Mouse (Mus musculus) limb, embryonic 13.5 days (tissue): ENCODE data around the gene Tspan9. TPM values are rescaled to one million over a fixed set of nuclear protein-coding genes. Genes with fewer than 3 reads are reported as not detected.

Source experiments
- ATAC-seq: fragments of 200-750 bp; cut with Nextera tagmentation; 2 replicates; pipeline ENCODE4 v1.8.0; 2017; ENCODE audit warnings: low read depth, moderate number of reproducible peaks, moderate TSS enrichment; ENCODE audit not compliant: low FRiP score
- H3K27ac ChIP-seq: fragments of 300-500 bp; sonication (generic); 2 replicates; pipeline ENCODE4 v1.5.1; 2015; ENCODE audit warnings: inconsistent platforms, mild to moderate bottlenecking, moderate library complexity
- H3K27me3 ChIP-seq: fragments of 300-500 bp; sonication (generic); 2 replicates; pipeline ENCODE4 v1.6.1; 2015; ENCODE audit warnings: mild to moderate bottlenecking, inconsistent platforms
- H3K36me3 ChIP-seq: fragments of 300-500 bp; sonication (generic); 2 replicates; pipeline ENCODE4 v1.6.1; 2015; ENCODE audit warnings: inconsistent platforms, mild to moderate bottlenecking, moderate library complexity
- H3K4me1 ChIP-seq: fragments of 300-500 bp; sonication (generic); 2 replicates; pipeline ENCODE4 v1.6.1; 2015; ENCODE audit warnings: inconsistent platforms
- H3K4me2 ChIP-seq: fragments of 300-500 bp; sonication (generic); replicated peaks from 2 replicates; pipeline ENCODE4 v1.6.1; 2015; ENCODE audit warnings: inconsistent platforms, mild to moderate bottlenecking, moderate library complexity
- H3K4me3 ChIP-seq: fragments of 300-500 bp; sonication (generic); 2 replicates; pipeline ENCODE4 v1.5.1; 2015; ENCODE audit warnings: moderate library complexity, mild to moderate bottlenecking, inconsistent platforms
- H3K9ac ChIP-seq: fragments of 300-500 bp; sonication (generic); 2 replicates; pipeline ENCODE4 v1.6.1; 2015; ENCODE audit warnings: mild to moderate bottlenecking, inconsistent platforms
- H3K9me3 ChIP-seq: fragments of 300-500 bp; sonication (generic); 2 replicates; pipeline ENCODE4 v1.6.1; 2016; ENCODE audit warnings: inconsistent platforms
- WGBS: fragments of 180-500 bp; shearing (Covaris S2); methylation state at CpG from one replicate; pipeline ENCODE4 v1.1.7; 2015; 5-methylcytosine and 5-hydroxymethylcytosine counted together
- polyA plus RNA-seq: library from polyadenylated mRNA; unstranded; fragments of >200 nt; fragmentation: Nextera tagmentation; extraction: Ambion mirVana; gene quantifications from 2 replicates; pipeline ENCODE4 v1.2.1, GENCODE M21; 2015

Tspan9 gene
- polyA plus RNA-seq, 1 experiment from 2014 or later = 125 TPM

- Histone ChIP-seq H3K4me3 (no peak overlapping the region), H3K9ac (no peak overlapping the region), H3K9me3 (no peaks in the 10 kb centered on the region), H3K27ac (no peak overlapping the region), H3K27me3 (peaks cover 15% of the 10 kb centered on the region), H3K4me1 (peaks cover 72% of the 10 kb centered on the region), H3K36me3 (no peaks in the 10 kb centered on the region), H3K4me2 (0 out of 2 replicates have a peak overlapping the region, but pooled peaks have one; percentile 7)
- WGBS = 66% methylated on average over 2 of the region's 2 CpGs
- ATAC-seq = no peak
Measured at GRCm38 (mm10) chr6:128031584-128031983, 111.8 kb downstream of the Tspan9 start.

GRCm38 (mm10) chr6:128031096-128031495, 112.3 kb downstream of the Tspan9 start:
- no peak overlapping the region for H3K9ac ChIP-seq
- H3K9me3 ChIP-seq = no peaks in the 10 kb centered on the region
- H3K4me3 ChIP-seq = no peak overlapping the region
- no peak overlapping the region for H3K27ac ChIP-seq
- no peaks in the 10 kb centered on the region for H3K36me3 ChIP-seq
- peak overlapping the region; percentile 7; the same call in 1 of the 2 replicates for H3K4me2 ChIP-seq
- H3K4me1 ChIP-seq = peaks cover 67% of the 10 kb centered on the region
- 71% methylated on average over 4 of the region's 4 CpGs for WGBS
- H3K27me3 ChIP-seq = peaks cover 15% of the 10 kb centered on the region
- no peak for ATAC-seq

DNA sequence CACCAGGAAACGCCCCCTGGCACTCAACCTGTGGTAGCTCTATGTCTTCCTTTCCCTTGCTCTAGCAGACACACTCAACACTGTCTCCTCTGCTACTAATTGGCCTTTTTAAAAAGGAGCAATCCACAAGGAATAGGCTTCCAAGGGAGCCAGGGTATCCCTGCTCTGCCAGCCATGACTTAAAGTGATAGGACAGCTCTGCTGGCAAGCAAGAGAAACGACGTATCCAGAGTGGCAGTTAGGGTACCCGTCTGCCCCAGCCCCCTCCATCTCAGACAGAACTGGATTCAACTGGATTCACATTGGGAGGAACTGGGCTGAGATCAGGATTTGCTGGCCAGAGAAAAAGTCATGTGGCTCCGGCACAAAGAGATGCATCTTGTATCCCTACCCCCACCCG, 112.9 kb downstream of the Tspan9 start:
- no peaks in the 10 kb centered on the region for H3K36me3 ChIP-seq
- ATAC-seq = no peak
- 86% methylated on average over 6 of the region's 6 CpGs for WGBS

GRCm38 (mm10) chr6:128029517-128030348, 113.7 kb downstream of the Tspan9 start:
- peaks cover 15% of the 10 kb centered on the region for H3K27me3 ChIP-seq
- peaks cover 66% of the 10 kb centered on the region for H3K4me1 ChIP-seq
- H3K36me3 ChIP-seq = no peaks in the 10 kb centered on the region
- 86% methylated on average over 9 of the region's 9 CpGs for WGBS
- no peak overlapping the region for H3K4me2 ChIP-seq
- no peak overlapping the region for H3K27ac ChIP-seq
- ATAC-seq = no peak
- no peak overlapping the region for H3K4me3 ChIP-seq
- no peaks in the 10 kb centered on the region for H3K9me3 ChIP-seq
- no peak overlapping the region for H3K9ac ChIP-seq

More for the DNA sequence above, 112.9 kb downstream of the Tspan9 start:
- Histone ChIP-seq H3K4me2 (no peak overlapping the region), H3K27me3 (peaks cover 15% of the 10 kb centered on the region), H3K4me3 (no peak overlapping the region), H3K4me1 (peaks cover 66% of the 10 kb centered on the region), H3K27ac (no peak overlapping the region), H3K9ac (no peak overlapping the region), H3K9me3 (no peaks in the 10 kb centered on the region)

DNA sequence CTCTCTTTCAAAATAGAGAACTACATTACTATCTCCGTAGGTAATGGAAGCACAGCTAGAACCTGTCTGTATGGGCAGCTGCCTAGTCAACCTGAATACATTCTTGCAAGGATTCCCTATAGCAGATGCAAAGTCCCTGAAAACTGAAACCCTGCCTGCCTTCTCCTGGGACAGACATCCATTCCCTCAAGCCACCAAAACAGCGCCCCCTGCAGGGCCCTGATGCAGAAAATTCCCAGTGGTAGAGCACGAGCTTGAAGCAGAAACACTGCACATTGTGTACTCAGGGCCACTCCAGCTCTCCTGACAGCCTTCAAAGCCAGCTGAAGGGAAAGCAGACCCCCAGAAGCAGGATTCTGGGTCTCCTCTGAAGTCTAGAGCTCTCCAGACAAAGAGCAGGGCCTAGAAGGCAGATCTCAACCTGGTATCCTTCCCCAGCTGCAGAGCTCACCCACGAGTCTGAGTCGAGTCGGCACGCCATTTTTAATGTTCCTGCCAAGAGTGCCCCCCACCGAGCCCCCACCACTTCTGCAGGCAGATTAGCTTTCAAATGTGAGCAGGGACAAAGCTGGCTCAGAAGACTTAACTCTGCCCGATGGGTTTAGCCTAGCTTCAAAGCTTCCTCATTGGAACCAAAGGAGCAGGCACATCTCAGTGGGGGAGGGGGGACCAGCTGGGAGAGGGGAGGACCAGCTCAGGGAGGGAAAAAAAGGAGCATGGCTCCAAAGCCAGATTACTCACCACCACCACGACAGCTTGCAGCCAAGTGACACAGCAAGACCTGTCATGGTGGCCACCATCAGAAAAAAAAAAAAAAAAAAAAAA, 115.1 kb downstream of the Tspan9 start:
- Histone ChIP-seq H3K9me3 (no peaks in the 10 kb centered on the region), H3K36me3 (no peaks in the 10 kb centered on the region), H3K4me3 (no peak overlapping the region), H3K4me2 (no peak overlapping the region), H3K27ac (no peak overlapping the region; the same call in 1 of the 2 replicates), H3K27me3 (peaks cover 9% of the 10 kb centered on the region), H3K9ac (no peak overlapping the region), H3K4me1 (peaks cover 59% of the 10 kb centered on the region)
- WGBS = 30% methylated on average over 10 of the region's 10 CpGs
- 0 out of 2 replicates have a peak, but pooled peaks have one; percentile 12 for ATAC-seq

- Histone ChIP-seq H3K9ac (no peak overlapping the region), H3K27ac (no peak overlapping the region), H3K9me3 (no peaks in the 10 kb centered on the region), H3K4me2 (no peak overlapping the region), H3K36me3 (no peaks in the 10 kb centered on the region), H3K27me3 (no peaks in the 10 kb centered on the region), H3K4me3 (no peak overlapping the region), H3K4me1 (peaks cover 68% of the 10 kb centered on the region)
- no peak for ATAC-seq
- WGBS = 88% methylated on average over 8 of the region's 8 CpGs
Measured at GRCm38 (mm10) chr6:128025997-128026396, 117.4 kb downstream of the Tspan9 start.

DNA sequence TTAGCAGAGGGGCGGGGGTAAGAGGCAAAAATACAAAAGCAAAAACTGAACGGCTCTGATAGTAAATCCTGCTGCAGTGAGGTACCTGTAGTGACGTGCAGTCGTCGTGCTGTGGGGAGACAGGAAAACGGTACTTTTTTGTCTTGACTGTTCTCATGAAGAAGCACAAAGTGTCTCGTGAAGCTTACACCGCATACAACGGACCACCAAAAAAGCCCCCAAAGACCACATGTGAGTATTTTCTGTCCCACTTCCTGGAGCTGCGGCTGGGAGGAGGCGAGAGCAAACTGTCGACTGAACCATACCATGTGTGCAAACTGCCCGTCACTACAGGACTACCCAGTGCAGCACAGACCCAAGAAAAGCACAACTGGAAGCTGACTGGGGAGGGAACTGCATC, 117.8 kb downstream of the Tspan9 start:
- Histone ChIP-seq H3K36me3 (no peaks in the 10 kb centered on the region), H3K4me2 (no peak overlapping the region), H3K4me1 (peaks cover 71% of the 10 kb centered on the region), H3K27ac (no peak overlapping the region), H3K9ac (no peak overlapping the region), H3K4me3 (no peak overlapping the region), H3K9me3 (no peaks in the 10 kb centered on the region), H3K27me3 (no peaks in the 10 kb centered on the region)
- ATAC-seq = no peak
- WGBS = 56% methylated on average over 13 of the region's 13 CpGs

DNA sequence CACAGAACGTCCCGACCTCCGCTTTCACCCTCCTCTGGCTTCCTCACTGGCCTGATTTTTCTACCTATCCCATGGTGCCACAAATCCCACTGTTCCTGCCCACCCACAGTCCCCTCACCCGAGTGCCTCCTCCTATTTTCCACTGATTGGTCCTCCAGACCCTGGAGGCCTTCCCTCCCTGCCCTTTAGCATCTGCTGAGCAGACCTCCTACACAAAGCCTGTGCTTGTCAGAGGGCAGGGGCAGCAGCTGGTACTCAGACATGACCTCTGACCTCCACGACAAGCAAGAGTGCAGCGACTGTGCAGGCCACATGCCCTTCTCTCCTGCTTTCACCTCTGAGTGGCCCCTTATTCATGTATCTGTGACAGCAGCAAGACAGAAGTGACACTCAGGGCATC, 121.2 kb downstream of the Tspan9 start:
- H3K4me3 ChIP-seq = no peak overlapping the region
- no peak overlapping the region for H3K4me2 ChIP-seq
- 0 out of 2 replicates have a peak, but pooled peaks have one; percentile 10 for ATAC-seq
- no peak overlapping the region; the same call in 1 of the 2 replicates for H3K27ac ChIP-seq
- no peak overlapping the region; the same call in 1 of the 2 replicates for H3K9ac ChIP-seq
- H3K27me3 ChIP-seq = no peaks in the 10 kb centered on the region
- H3K4me1 ChIP-seq = peaks cover 56% of the 10 kb centered on the region
- no peaks in the 10 kb centered on the region; the same call in 1 of the 2 replicates for H3K36me3 ChIP-seq
- 27% methylated on average over 6 of the region's 6 CpGs for WGBS
- no peaks in the 10 kb centered on the region for H3K9me3 ChIP-seq

GRCm38 (mm10) chr6:128021931-128022202, 121.5 kb downstream of the Tspan9 start:
- Histone ChIP-seq H3K36me3 (no peaks in the 10 kb centered on the region; the same call in 1 of the 2 replicates), H3K4me1 (peaks cover 56% of the 10 kb centered on the region), H3K9me3 (no peaks in the 10 kb centered on the region), H3K27ac (no peak overlapping the region), H3K4me3 (no peak overlapping the region), H3K27me3 (no peaks in the 10 kb centered on the region), H3K4me2 (no peak overlapping the region), H3K9ac (no peak overlapping the region)
- WGBS = 50% methylated on average over 5 of the region's 5 CpGs
- ATAC-seq = 0 out of 2 replicates have a peak, but pooled peaks have one; percentile 25

GRCm38 (mm10) chr6:128021106-128021930, 122.1 kb downstream of the Tspan9 start:
- H3K4me1 ChIP-seq = peaks cover 58% of the 10 kb centered on the region
- no peaks in the 10 kb centered on the region for H3K27me3 ChIP-seq
- no peaks in the 10 kb centered on the region; the same call in 1 of the 2 replicates for H3K36me3 ChIP-seq
- H3K4me2 ChIP-seq = no peak overlapping the region
- no peak overlapping the region for H3K9ac ChIP-seq
- no peaks in the 10 kb centered on the region for H3K9me3 ChIP-seq
- WGBS = 23% methylated on average over 7 of the region's 10 CpGs
- no peak overlapping the region for H3K4me3 ChIP-seq
- ATAC-seq = peak; percentile 19; the same call in 1 of the 2 replicates
- no peak overlapping the region for H3K27ac ChIP-seq

GRCm38 (mm10) chr6:128020521-128021057, 122.8 kb downstream of the Tspan9 start:
- Histone ChIP-seq H3K4me2 (peak overlapping the region; percentile 17; the same call in 1 of the 2 replicates), H3K9me3 (no peaks in the 10 kb centered on the region), H3K27me3 (no peaks in the 10 kb centered on the region), H3K9ac (no peak overlapping the region), H3K4me3 (no peak overlapping the region), H3K27ac (no peak overlapping the region), H3K36me3 (no peaks in the 10 kb centered on the region; the same call in 1 of the 2 replicates), H3K4me1 (peaks cover 58% of the 10 kb centered on the region)
- WGBS = 28% methylated on average over 8 of the region's 8 CpGs
- no peak for ATAC-seq
